Mouse (Mus musculus) heart, postnatal 0 days (tissue): ENCODE data around the gene Engase.

Experiments
- CTCF ChIP-seq: IDR thresholded peaks from 2 replicates; pipeline ENCODE4 v1.5.1; 2016; ENCODE audit warnings: antibody characterized with exemption, control low read depth, low read depth
- EP300 ChIP-seq: IDR thresholded peaks from 2 replicates; pipeline ENCODE4 v1.6.1; 2016; ENCODE audit warnings: antibody characterized with exemption, low read depth

DNA sequence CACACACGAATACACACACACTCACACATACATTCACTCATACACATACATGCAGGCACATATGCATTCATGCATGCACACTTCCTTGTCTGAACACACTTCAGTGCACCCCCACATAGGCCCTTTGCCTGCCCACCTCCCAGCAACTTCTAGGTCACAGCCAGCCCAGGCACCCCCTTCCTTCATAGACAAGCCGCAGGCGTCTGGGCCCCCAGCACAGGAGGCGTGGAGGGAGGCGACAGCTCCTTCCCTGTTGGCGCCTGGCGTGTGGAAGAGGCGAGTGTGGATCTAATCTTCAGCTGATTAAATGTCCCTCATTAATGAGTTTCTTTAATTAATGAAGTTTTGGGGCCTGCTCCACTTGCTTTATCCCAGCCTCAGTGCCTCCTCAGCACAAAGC is 53.7 kb downstream of the Engase start:
- TF ChIP-seq CTCF (no peak), EP300 (no peak)
